Mouse (Mus musculus) embryonic fibroblast, embryonic 13.5 days (primary cell): Measurements from ENCODE around the gene Samd13.

ENCODE experiments used
- CTCF ChIP-seq: IDR thresholded peaks from 2 replicates; pipeline ENCODE4 v1.5.1; 2011; ENCODE audit warnings: mild to moderate bottlenecking, control low read depth, low read length, moderate library complexity, borderline replicate concordance; ENCODE audit not compliant: insufficient read depth
- POLR2A ChIP-seq: IDR thresholded peaks from 2 replicates; pipeline ENCODE4 v1.6.1; 2011; ENCODE audit warnings: low read depth, mild to moderate bottlenecking, control low read depth, low read length, moderate library complexity

GRCm38 (mm10) chr3:146641818-146642427, 43.5 kb downstream of the Samd13 start:
- no peak for TF ChIP-seq CTCF
- TF ChIP-seq POLR2A, result no peak
